Mouse (Mus musculus) midbrain, embryonic 11.5 days (tissue): ENCODE results near the gene Kmt2b. TPM values are rescaled to one million over a fixed set of nuclear protein-coding genes. Genes with fewer than 3 reads are reported as not detected.
A peak's percentile ranks its signal among the peaks of the same experiment; 100 is the strongest.

Experiments used
- ATAC-seq: fragments of 200-750 bp; cut with Nextera tagmentation; 2 replicates; pipeline ENCODE4 v1.8.0; 2017; ENCODE audit warnings: moderate TSS enrichment, moderate library complexity; ENCODE audit not compliant: low FRiP score
- DNase-seq: peaks from one replicate; pipeline ENCODE4 v3.0.0; 2015; ENCODE audit warnings: low spot score; ENCODE audit errors: missing footprints
- H3K27ac ChIP-seq: fragments of 300-500 bp; sonication (generic); 2 replicates; pipeline ENCODE4 v1.5.1; 2014; ENCODE audit warnings: low read depth, low read length
- H3K27me3 ChIP-seq: fragments of 300-500 bp; sonication (generic); 2 replicates; pipeline ENCODE4 v1.6.1; 2014; ENCODE audit warnings: mild to moderate bottlenecking, low read length, moderate library complexity, mixed read lengths; ENCODE audit not compliant: control insufficient read depth, insufficient read depth
- H3K36me3 ChIP-seq: fragments of 300-500 bp; sonication (generic); 2 replicates; pipeline ENCODE4 v1.6.1; 2014; ENCODE audit warnings: mild to moderate bottlenecking, low read length, moderate library complexity, mixed read lengths; ENCODE audit not compliant: control insufficient read depth, insufficient read depth
- H3K4me1 ChIP-seq: fragments of 300-500 bp; sonication (generic); 2 replicates; pipeline ENCODE4 v1.6.1; 2014; ENCODE audit warnings: low read length; ENCODE audit not compliant: control insufficient read depth, insufficient read depth
- H3K4me2 ChIP-seq: fragments of 300-500 bp; sonication (generic); 2 replicates; pipeline ENCODE4 v1.6.1; 2014; ENCODE audit warnings: mild to moderate bottlenecking, moderate library complexity
- H3K4me3 ChIP-seq: fragments of 300-500 bp; sonication (generic); 2 replicates; pipeline ENCODE4 v1.5.1; 2014; ENCODE audit warnings: low read depth, low read length
- H3K9ac ChIP-seq: fragments of 300-500 bp; sonication (generic); 2 replicates; pipeline ENCODE4 v1.6.1; 2014; ENCODE audit warnings: low read length
- H3K9me3 ChIP-seq: fragments of 300-500 bp; sonication (generic); 2 replicates; pipeline ENCODE4 v1.6.1; 2016; ENCODE audit warnings: low read length; ENCODE audit not compliant: control insufficient read depth
- WGBS: fragments of 180-500 bp; shearing (Covaris S2); extraction: QIAGEN DNeasy Blood & Tissue Kit; methylation state at CpG from one replicate; pipeline ENCODE4 v1.1.7; 2014; 5-methylcytosine and 5-hydroxymethylcytosine counted together
- polyA plus RNA-seq: library from polyadenylated mRNA; unstranded; fragments of >200 nt; fragmentation: Nextera tagmentation; extraction: Ambion mirVana; gene quantifications from 2 replicates; pipeline ENCODE4 v1.2.1, GENCODE M21; 2014

The Kmt2b gene
- polyA plus RNA-seq, 1 experiment from 2014 or later = 10.7 TPM

GRCm38 (mm10) chr7:30586455-30587020, 2.0 kb downstream of the Kmt2b start:
- Histone ChIP-seq H3K4me3 (no peak overlapping the region), H3K36me3 (peaks cover 24% of the 10 kb centered on the region), H3K4me1 (peaks cover 17% of the 10 kb centered on the region), H3K9me3 (no peaks in the 10 kb centered on the region), H3K27me3 (no peaks in the 10 kb centered on the region), H3K9ac (peak overlapping the region; percentile 97; the same call in 1 of the 2 replicates), H3K27ac (no peak overlapping the region), H3K4me2 (peak overlapping the region; percentile 86)
- WGBS = 89% methylated on average over 28 of the region's 28 CpGs
- no peak for ATAC-seq
- DNase-seq = peak; percentile 67

GRCm38 (mm10) chr7:30585170-30585569, 3.4 kb downstream of the Kmt2b start:
- H3K36me3 ChIP-seq = peaks cover 32% of the 10 kb centered on the region
- no peak overlapping the region for H3K4me2 ChIP-seq
- H3K4me3 ChIP-seq = no peak overlapping the region
- no peak overlapping the region for H3K9ac ChIP-seq
- H3K27ac ChIP-seq = no peak overlapping the region
- no peaks in the 10 kb centered on the region for H3K27me3 ChIP-seq
- H3K9me3 ChIP-seq = no peaks in the 10 kb centered on the region
- peaks cover 17% of the 10 kb centered on the region for H3K4me1 ChIP-seq
- WGBS = 94% methylated on average over 7 of the region's 7 CpGs
- ATAC-seq = no peak
- DNase-seq = peak; percentile 21

- peaks cover 37% of the 10 kb centered on the region for H3K36me3 ChIP-seq
- no peak for ATAC-seq
- WGBS = 93% methylated on average over 10 of the region's 10 CpGs
Measured at GRCm38 (mm10) chr7:30584339-30584738, 4.2 kb downstream of the Kmt2b start.

GRCm38 (mm10) chr7:30581547-30581946, 7.0 kb downstream of the Kmt2b start:
- no peak for ATAC-seq

More at GRCm38 (mm10) chr7:30584339-30584738, 4.2 kb downstream of the Kmt2b start:
- Histone ChIP-seq H3K27me3 (no peaks in the 10 kb centered on the region), H3K4me3 (no peak overlapping the region), H3K4me1 (peaks cover 12% of the 10 kb centered on the region), H3K4me2 (no peak overlapping the region), H3K27ac (no peak overlapping the region), H3K9ac (no peak overlapping the region), H3K9me3 (no peaks in the 10 kb centered on the region)
- DNase-seq = peak; percentile 69

GRCm38 (mm10) chr7:30579950-30580349, 8.6 kb downstream of the Kmt2b start:
- ATAC-seq (no peak), DNase-seq (peak; percentile 51)
- Histone ChIP-seq H3K4me3 (no peak overlapping the region), H3K27ac (no peak overlapping the region), H3K27me3 (no peaks in the 10 kb centered on the region), H3K9me3 (no peaks in the 10 kb centered on the region), H3K9ac (no peak overlapping the region), H3K36me3 (peaks cover 58% of the 10 kb centered on the region), H3K4me2 (no peak overlapping the region), H3K4me1 (no peaks in the 10 kb centered on the region)
- WGBS = 95% methylated on average over 8 of the region's 8 CpGs

More at GRCm38 (mm10) chr7:30581547-30581946, 7.0 kb downstream of the Kmt2b start:
- Histone ChIP-seq H3K36me3 (peaks cover 58% of the 10 kb centered on the region), H3K9me3 (no peaks in the 10 kb centered on the region), H3K4me2 (no peak overlapping the region), H3K27me3 (no peaks in the 10 kb centered on the region), H3K4me3 (no peak overlapping the region), H3K4me1 (no peaks in the 10 kb centered on the region), H3K27ac (no peak overlapping the region), H3K9ac (no peak overlapping the region)
- DNase-seq = peak; percentile 10
- 97% methylated on average over 16 of the region's 16 CpGs for WGBS

GRCm38 (mm10) chr7:30572969-30573368, 15.6 kb downstream of the Kmt2b start:
- no peak overlapping the region for H3K9ac ChIP-seq
- no peak overlapping the region for H3K27ac ChIP-seq
- DNase-seq (no peak), ATAC-seq (no peak)
- H3K27me3 ChIP-seq = no peaks in the 10 kb centered on the region
- H3K9me3 ChIP-seq = no peaks in the 10 kb centered on the region
- H3K36me3 ChIP-seq = peaks cover 69% of the 10 kb centered on the region
- H3K4me3 ChIP-seq = no peak overlapping the region
- 87% methylated on average over 2 of the region's 2 CpGs for WGBS
- H3K4me2 ChIP-seq = no peak overlapping the region
- no peaks in the 10 kb centered on the region for H3K4me1 ChIP-seq

GRCm38 (mm10) chr7:30572389-30572788, 16.1 kb downstream of the Kmt2b start:
- Histone ChIP-seq H3K27me3 (no peaks in the 10 kb centered on the region), H3K4me2 (no peak overlapping the region), H3K9ac (no peak overlapping the region), H3K27ac (no peak overlapping the region), H3K9me3 (no peaks in the 10 kb centered on the region), H3K36me3 (peaks cover 67% of the 10 kb centered on the region), H3K4me1 (no peaks in the 10 kb centered on the region), H3K4me3 (no peak overlapping the region)
- ATAC-seq = no peak
- 87% methylated on average over 5 of the region's 5 CpGs for WGBS
- DNase-seq = no peak

GRCm38 (mm10) chr7:30567555-30567954, 21.0 kb downstream of the Kmt2b start:
- 91% methylated on average over 11 of the region's 11 CpGs for WGBS
- Histone ChIP-seq H3K4me1 (peaks cover 5% of the 10 kb centered on the region), H3K27ac (no peak overlapping the region), H3K9ac (no peak overlapping the region), H3K27me3 (no peaks in the 10 kb centered on the region), H3K36me3 (peaks cover 33% of the 10 kb centered on the region), H3K4me3 (no peak overlapping the region), H3K9me3 (no peaks in the 10 kb centered on the region), H3K4me2 (no peak overlapping the region)
- ATAC-seq (no peak), DNase-seq (no peak)

GRCm38 (mm10) chr7:30566033-30566432, 22.5 kb downstream of the Kmt2b start:
- no peaks in the 10 kb centered on the region for H3K27me3 ChIP-seq
- peaks cover 8% of the 10 kb centered on the region for H3K4me1 ChIP-seq
- no peak overlapping the region for H3K4me2 ChIP-seq
- H3K4me3 ChIP-seq = no peak overlapping the region
- H3K27ac ChIP-seq = no peak overlapping the region
- no peak overlapping the region for H3K9ac ChIP-seq
- peaks cover 29% of the 10 kb centered on the region for H3K36me3 ChIP-seq
- 91% methylated on average over 9 of the region's 9 CpGs for WGBS
- H3K9me3 ChIP-seq = no peaks in the 10 kb centered on the region
- no peak for ATAC-seq
- DNase-seq = no peak
